Mouse (Mus musculus) megakaryocyte-erythroid progenitor cell, adult 5-6 weeks (primary cell): Measurements from ENCODE around the gene Wdr18. TPM values are rescaled to one million over a fixed set of nuclear protein-coding genes. Genes with fewer than 3 reads are reported as not detected.

Experiments
- ATAC-seq: replicated peaks from 2 replicates; pipeline ENCODE4 v1.8.0; 2016; ENCODE audit warnings: mild to moderate bottlenecking, inconsistent platforms; ENCODE audit not compliant: severe bottlenecking, poor library complexity, low FRiP score, low TSS enrichment
- total RNA-seq, 2 experiments: library from RNA; stranded (forward) in 1 of 2; stranded (reverse) in 1 of 2; fragments of 200-1000, 215-1000 nt in 1 of 2; fragments of >200 nt in 1 of 2; fragmentation: Nextera tagmentation in 1 of 2; gene quantifications; 2 replicates each; pipeline ENCODE4 v1.2.3; 2014 to 2017

Wdr18 gene
- total RNA-seq, 2 experiments from 2014 or later = 23.4 to 86.4 TPM

- ATAC-seq = no peak
These were observed 29.4 kb downstream of the Wdr18 start for GRCm38 (mm10) chr10:79989272-79989786.

GRCm38 (mm10) chr10:79989870-79990269, 29.9 kb downstream of the Wdr18 start:
- ATAC-seq = no peak

DNA sequence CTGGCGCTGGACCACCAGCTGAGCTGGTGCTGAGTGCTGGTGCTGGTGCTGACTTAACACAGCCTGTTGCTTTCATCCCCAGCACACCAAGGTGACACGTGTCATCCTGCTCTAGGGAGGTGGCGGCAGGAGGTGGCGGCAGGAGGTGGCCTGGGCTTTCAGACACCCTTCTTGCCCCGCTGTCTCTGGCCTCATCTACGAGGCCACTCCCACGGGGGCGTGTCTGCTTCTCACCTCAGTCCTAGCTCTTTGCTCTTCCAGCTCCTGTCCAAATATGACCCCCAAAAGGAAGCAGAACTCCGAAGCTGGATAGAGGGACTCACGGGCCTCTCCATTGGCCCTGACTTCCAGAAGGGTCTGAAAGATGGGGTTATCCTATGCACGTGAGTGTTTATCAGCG, 31.1 kb downstream of the Wdr18 start:
- ATAC-seq = no peak

GRCm38 (mm10) chr10:79991548-79991947, 31.6 kb downstream of the Wdr18 start:
- ATAC-seq = no peak

GRCm38 (mm10) chr10:79994397-79995115, 34.6 kb downstream of the Wdr18 start:
- no peak for ATAC-seq

DNA sequence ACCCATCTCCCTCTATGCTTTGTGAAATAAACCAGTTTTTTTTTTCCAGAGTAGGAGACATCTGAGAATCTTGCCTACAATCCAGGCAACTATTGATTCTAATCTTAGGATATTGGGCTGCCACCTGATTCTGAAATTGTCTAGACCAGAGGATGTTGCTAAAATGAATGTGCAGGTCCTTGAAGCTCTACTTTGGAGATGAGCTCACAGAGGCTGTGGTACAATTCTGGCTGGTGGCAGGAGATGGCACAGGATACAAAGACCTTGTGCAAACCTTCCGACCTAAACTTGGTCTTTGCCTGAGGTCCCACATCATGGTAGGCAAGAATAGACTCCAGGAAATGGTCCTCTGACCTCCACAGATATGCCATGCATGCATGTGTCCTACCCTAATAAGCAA, 35.7 kb downstream of the Wdr18 start:
- no peak for ATAC-seq

DNA sequence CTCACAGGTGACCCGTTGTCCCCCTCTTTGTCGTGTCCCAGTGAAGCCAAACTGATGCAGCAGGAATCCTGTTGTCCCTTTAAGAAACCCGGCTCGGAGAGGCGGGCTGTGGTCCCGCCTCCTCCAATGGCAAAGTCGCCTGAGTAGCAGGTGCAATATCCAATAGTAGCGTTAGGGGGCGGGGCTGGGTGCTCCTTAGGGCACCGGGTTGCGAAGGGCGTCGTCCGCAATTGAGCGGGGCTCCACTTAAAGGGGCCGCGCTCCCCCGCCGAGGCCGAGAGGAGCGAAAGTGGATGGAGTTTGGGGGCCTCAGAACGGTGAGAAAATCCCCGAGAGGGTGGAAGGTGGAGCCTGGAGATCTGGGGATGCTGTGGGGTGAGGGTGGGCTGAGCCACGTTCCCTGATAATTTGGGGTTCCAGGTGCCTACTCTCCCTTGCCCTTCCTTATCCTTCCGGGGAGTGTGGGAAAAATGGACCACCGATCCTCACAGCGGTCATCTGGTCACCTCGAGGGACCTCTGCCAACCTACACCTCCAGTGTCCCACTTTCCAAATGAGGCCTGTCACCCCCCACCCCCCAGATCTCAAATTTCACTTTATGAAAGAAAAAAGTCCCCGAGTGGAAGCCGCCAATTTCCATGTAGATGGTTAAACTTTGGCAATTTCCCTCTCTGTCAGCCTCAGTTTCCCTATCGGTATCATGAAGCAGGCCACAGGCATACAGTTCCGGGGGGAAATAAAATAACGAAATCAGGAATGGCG, 36.5 kb downstream of the Wdr18 start, which contains the start of gene Abca7:
Gene Abca7, plus strand, starts transcription at position 223 of the 762 bp plus-strand sequence.
- peak; percentile 78 for ATAC-seq

DNA sequence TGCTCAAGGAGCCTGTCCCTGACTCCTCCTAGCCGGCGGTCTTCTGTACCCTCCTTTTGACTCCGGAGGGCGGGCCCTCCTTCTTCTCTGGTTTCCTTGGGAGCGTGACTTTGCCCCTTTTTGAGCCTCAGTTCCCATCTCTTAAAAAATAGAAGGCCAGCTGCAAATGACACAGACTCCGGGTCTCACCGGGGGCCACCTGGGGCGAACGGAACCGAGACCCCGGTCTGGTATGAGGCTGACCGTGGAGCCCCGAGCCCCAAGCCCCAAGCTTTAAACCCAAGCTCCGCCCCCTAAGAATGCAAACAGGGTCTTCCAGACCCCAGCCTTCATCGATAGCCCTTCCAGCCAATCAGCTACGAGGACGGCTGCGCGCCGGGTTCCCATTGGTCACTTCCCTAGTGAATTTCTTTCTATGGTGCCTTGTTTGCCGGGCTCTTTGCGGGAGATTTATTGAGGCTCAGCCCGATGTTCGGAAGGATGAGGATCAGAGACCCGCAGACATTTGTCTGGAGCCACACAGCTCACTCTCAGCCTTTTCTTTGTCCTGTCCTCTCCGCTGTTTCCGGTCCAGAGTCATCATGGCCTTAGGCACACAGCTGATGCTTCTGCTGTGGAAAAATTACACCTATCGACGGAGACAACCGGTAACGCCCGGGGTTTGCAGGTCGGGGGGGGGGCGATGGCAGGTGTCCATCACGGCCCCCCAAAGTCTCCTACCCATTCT, 37.2 kb downstream of the Wdr18 start:
- peak; percentile 49 for ATAC-seq

DNA sequence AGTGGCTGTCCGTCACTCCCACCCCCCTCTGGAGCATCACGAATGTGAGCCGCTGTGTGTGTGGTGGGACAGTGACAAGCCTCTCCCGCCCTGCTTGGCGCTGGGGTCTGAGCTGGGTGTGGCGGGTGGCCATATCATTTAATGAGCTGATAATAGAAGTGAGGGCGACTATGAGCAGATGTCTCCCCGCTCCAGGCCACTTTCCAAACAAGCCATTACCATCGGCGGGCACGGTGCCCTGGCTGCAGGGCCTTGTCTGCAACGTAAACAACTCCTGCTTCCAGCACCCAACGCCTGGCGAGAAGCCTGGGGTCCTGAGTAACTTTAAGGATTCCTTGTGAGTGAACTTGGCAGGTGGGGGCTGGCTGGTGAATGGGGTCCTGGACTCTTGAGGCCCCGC, 37.9 kb downstream of the Wdr18 start:
- ATAC-seq = peak; percentile 39

DNA sequence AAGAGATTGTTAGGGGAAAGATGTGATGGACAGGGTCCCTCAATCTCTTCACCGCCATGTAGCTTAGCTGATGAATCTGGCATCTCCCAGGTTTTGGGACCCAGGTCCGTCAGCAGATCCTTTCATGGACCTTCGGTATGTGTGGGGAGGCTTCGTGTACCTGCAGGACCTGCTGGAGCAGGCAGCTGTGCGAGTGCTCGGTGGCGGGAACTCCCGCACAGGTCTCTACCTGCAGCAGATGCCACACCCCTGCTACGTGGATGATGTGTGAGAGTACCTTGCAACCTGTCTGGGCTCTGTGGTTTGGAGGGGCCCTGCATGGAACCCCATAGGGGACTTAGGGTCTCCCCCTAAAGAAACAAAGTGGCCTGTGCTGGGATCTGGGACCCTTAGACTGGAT, 42.0 kb downstream of the Wdr18 start:
- ATAC-seq = no peak

DNA sequence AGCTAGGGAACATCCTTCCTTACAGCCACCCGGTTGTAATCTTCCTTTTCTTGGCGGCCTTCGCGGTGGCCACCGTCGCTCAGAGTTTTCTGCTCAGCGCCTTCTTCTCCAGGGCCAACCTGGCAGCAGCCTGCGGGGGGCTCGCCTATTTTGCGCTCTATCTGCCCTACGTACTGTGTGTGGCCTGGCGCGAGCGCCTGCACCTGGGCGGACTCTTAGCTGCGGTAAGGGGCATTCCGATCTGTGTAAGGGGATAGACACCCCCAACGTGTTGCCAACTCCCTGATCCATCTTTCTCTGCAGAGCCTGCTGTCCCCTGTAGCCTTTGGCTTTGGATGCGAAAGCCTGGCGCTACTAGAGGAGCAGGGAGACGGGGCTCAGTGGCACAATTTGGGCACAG, 42.9 kb downstream of the Wdr18 start:
- ATAC-seq = no peak

- peak; percentile 64 for ATAC-seq
These were observed 43.7 kb downstream of the Wdr18 start for GRCm38 (mm10) chr10:80003374-80004232.

GRCm38 (mm10) chr10:80004233-80004705, 44.3 kb downstream of the Wdr18 start:
- ATAC-seq = no peak; the same call in 1 of the 2 replicates

DNA sequence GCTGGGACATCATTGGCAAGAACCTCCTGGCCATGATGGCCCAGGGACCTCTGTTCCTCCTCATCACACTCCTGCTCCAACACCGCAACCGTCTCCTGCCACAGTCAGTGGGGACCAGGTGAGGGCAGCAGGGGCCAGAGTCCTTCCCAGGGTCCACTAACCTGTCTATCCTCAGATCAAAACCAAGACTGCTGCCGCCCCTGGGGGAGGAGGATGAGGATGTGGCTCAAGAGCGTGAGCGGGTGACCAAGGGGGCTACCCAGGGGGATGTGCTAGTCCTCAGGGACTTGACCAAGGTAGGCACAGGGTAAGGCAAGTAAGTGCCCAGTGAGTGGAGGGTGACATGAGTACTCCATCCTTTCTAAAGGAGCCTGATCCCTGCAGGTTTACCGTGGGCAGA, 51.8 kb downstream of the Wdr18 start:
- ATAC-seq = no peak

DNA sequence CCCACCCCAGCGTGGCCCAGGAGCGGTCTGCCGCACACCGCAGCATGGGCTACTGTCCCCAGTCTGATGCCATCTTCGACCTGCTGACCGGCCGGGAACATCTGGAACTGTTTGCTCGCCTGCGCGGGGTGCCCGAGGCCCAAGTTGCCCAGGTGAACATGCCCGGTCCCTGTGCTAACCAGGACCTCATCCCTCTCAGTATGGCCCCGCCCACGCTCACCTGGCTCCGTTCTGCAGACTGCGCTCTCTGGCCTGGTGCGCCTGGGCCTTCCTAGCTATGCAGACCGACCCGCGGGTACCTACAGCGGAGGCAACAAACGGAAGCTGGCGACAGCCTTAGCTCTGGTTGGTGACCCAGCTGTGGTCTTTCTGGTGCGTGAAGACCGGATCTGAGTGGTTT, 53.7 kb downstream of the Wdr18 start:
- ATAC-seq = no peak

GRCm38 (mm10) chr10:80014484-80015290, 54.7 kb downstream of the Wdr18 start:
- ATAC-seq = no peak

DNA sequence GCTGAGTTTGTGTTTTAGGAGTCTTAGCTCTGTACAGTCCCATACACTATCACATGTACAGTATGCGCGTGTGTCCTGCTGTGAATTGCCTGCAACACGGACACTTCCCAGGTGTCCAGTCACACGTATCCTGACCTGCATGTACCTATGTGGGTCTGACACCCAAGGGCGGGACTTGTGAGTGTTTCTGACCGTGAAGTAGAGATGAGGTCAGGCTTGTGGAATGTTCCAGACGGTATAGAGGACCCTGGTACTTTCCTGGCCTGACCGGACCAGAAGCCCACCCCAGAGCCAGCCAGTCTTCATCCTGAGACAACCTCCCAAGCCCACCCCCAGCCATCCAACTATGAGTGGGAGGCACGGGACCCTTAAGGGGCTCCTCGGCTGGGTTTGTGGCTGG, 55.6 kb downstream of the Wdr18 start:
- no peak for ATAC-seq

DNA sequence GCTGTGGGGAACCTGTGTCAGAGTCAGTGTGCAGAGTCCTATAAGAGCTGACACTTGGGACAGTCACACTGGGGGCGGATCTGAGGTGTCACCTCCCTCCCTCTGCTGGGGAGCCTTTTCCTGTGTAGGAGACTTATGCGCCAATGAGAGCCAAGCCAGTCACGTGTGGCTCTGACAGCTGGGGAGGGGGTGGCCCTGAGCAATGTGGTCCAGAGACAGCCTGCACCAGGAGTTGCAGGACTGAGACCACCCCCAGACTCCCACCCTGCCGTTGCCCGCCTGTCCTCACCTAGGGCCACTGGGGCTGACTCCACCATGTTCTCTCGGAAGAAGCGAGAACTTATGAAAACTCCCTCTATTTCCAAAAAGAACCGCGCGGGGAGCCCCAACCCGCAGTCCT, 56.6 kb downstream of the Wdr18 start, which contains the start of gene Arhgap45:
Gene Arhgap45, plus strand, starts transcription at position 143 of the 400 bp plus-strand sequence.
- peak; percentile 79 for ATAC-seq
